Mouse (Mus musculus): ENCODE measurements at regions not wholly inside any gene's neighbourhood (a gene's known extent, or its start where the extent isn't known, plus 50 kb on each side); places are given as distances from the start of the nearest gene placed in this dataset.

DNA sequence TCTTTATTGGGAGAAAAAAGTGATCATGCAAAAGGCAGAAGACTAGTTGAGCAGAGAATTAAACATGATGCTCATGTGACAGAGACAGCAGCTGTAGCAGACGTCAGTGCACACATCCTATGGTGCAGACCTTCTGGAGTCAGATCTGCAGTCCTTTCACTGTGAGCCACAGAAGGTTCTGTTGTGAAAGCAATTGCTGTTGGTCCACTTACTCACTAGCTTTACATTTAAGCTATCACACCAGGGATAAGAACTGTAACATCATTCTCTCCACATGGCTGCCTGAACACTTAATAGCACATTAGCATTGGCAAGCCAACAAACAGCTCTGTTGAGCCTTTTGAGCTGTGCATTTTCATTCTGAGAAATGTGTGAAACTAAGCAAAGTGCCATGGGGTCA, 1509.7 kb upstream of the Flrt2 start:
- WGBS, result 13% methylated on average over 1 of the region's 1 CpGs
- no peak overlapping the region for H3K27ac ChIP-seq (ENCODE audit: insufficient read depth, low read length)
- H3K4me1 ChIP-seq (ENCODE audit: control insufficient read depth, insufficient read depth, low read length), result no peaks in the 10 kb centered on the region
- no peaks in the 10 kb centered on the region for H3K27me3 ChIP-seq (ENCODE audit: control insufficient read depth, insufficient read depth, low read length)
- H3K4me3 ChIP-seq (replicated peaks; ENCODE audit: insufficient read depth, low read depth, low read length), result no peak overlapping the region
- no peak for TF ChIP-seq CTCF (IDR thresholded peaks at IDR 0.05; ENCODE audit: borderline replicate concordance, insufficient read depth, low read depth, low read length)
- TF ChIP-seq POLR2A (IDR thresholded peaks at IDR 0.05; ENCODE audit: borderline replicate concordance, insufficient read depth, low read length), result no peak
- DNase-seq, result no peak

DNA sequence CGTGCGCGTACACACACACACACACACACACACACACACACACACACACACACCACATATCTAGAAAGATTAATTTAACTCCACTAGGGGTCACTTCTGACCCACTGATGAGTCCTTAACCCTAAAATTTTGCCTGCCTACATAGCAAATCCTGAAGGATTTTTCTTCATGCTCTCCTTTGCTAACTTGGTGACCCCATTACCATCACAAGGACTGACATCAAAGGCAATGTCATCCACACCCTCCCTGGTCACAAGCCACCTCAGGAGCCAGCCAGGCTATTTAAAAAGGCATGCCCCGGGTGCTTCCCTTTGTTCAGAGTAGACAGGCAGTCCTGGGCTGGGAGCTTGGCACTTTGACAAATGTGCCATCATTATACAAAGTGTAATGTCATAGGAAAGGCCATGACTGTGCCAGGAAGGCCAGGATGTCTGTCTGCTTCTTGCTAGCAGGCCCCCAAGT, 1501.4 kb upstream of the Flrt2 start:
- H3K27me3 ChIP-seq (ENCODE audit: control insufficient read depth, insufficient read depth, low read length), result no peaks in the 10 kb centered on the region
- no peak for TF ChIP-seq POLR2A (IDR thresholded peaks at IDR 0.05; ENCODE audit: borderline replicate concordance, insufficient read depth, low read length)
- no peak for TF ChIP-seq CTCF (IDR thresholded peaks at IDR 0.05; ENCODE audit: borderline replicate concordance, insufficient read depth, low read depth, low read length)
- H3K4me1 ChIP-seq (ENCODE audit: control insufficient read depth, insufficient read depth, low read length), result no peaks in the 10 kb centered on the region
- H3K4me3 ChIP-seq (replicated peaks; ENCODE audit: insufficient read depth, low read depth, low read length), result no peak overlapping the region
- WGBS, result 51% methylated on average over 4 of the region's 4 CpGs
- no peak overlapping the region for H3K27ac ChIP-seq (ENCODE audit: insufficient read depth, low read length)
- no peak for DNase-seq

DNA sequence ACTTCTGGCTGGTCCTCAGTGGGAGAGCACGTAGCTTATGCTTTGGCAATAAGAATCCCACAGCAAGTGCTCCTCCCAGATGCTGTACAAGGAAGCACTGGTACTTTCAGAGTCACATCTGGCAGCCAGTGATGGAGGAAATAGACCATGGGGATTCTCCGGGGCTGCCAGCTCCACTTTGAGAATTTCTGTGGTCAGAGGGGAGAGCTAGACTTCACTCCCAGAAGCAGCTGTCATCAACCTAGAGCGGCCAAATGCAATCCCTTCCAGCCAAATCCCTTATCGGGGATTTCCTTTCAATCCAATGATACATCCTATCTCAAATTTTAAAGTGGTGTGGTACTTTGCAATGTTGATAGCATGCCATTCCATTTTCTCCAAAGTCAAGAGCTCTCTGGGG, 1474.1 kb upstream of the Flrt2 start:
- Histone ChIP-seq H3K27ac (ENCODE audit: insufficient read depth, low read length) (no peak overlapping the region), H3K4me1 (ENCODE audit: control insufficient read depth, insufficient read depth, low read length) (no peaks in the 10 kb centered on the region), H3K27me3 (ENCODE audit: control insufficient read depth, insufficient read depth, low read length) (no peaks in the 10 kb centered on the region)

DNA sequence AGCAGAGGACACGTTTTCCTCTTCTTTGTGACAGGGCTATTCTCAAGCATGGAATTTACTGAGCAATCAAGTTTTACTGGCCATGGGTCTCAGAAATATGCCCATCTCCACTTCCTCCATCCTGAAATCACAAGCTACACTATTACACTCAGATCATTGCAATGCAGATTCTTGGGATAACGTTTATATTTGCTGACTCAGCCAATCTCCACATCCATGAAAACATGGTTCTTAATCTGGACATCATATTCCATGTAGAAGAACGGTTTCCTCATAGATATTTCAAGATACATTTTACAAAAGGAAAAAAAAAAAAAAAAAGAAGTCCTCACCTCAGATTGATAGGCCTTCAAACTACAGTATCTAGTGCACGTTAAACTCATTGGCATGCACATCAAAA, 1462.1 kb upstream of the Flrt2 start:
- Histone ChIP-seq H3K4me1 (ENCODE audit: control insufficient read depth, insufficient read depth, low read length) (no peaks in the 10 kb centered on the region), H3K27ac (ENCODE audit: insufficient read depth, low read length) (no peak overlapping the region), H3K4me3 (replicated peaks; ENCODE audit: insufficient read depth, low read depth, low read length) (no peak overlapping the region), H3K27me3 (ENCODE audit: control insufficient read depth, insufficient read depth, low read length) (no peaks in the 10 kb centered on the region)
- WGBS, result 82% methylated on average over 4 of the region's 4 CpGs
- TF ChIP-seq POLR2A (IDR thresholded peaks at IDR 0.05; ENCODE audit: borderline replicate concordance, insufficient read depth, low read length) (no peak), CTCF (IDR thresholded peaks at IDR 0.05; ENCODE audit: borderline replicate concordance, insufficient read depth, low read depth, low read length) (no peak)
- DNase-seq, result no peak

More for the DNA sequence above, 1474.1 kb upstream of the Flrt2 start:
- TF ChIP-seq POLR2A (IDR thresholded peaks at IDR 0.05; ENCODE audit: borderline replicate concordance, insufficient read depth, low read length) (no peak), CTCF (IDR thresholded peaks at IDR 0.05; ENCODE audit: borderline replicate concordance, insufficient read depth, low read depth, low read length) (no peak)
- no peak for DNase-seq
- no peak overlapping the region for H3K4me3 ChIP-seq (replicated peaks; ENCODE audit: insufficient read depth, low read depth, low read length)
- 19% methylated on average over 4 of the region's 4 CpGs for WGBS

DNA sequence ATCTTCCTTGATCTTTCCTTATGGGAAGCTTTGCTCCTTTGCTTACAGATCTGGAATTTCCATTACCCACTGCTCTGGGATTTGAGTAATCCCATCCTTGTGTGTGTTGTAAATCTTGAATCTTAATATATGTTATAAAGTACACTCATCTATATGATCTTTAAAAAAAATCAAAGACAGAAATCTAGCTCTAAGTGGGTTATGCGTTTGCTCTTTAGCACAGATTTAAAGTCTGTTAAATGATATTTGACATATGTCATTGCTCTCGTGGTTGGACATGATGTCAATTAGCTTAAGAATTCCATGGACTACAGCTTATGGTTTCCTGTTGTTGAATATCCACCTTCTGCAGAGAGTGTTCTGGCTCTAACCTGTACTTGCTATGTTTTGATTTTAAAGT, 1446.7 kb upstream of the Flrt2 start:
- no peak for DNase-seq
- Histone ChIP-seq H3K4me1 (ENCODE audit: control insufficient read depth, insufficient read depth, low read length) (no peaks in the 10 kb centered on the region), H3K4me3 (replicated peaks; ENCODE audit: insufficient read depth, low read depth, low read length) (no peak overlapping the region), H3K27me3 (ENCODE audit: control insufficient read depth, insufficient read depth, low read length) (no peaks in the 10 kb centered on the region), H3K27ac (ENCODE audit: insufficient read depth, low read length) (no peak overlapping the region)
- 63% methylated on average over 2 of the region's 2 CpGs for WGBS
- TF ChIP-seq CTCF (IDR thresholded peaks at IDR 0.05; ENCODE audit: borderline replicate concordance, insufficient read depth, low read depth, low read length) (no peak), POLR2A (IDR thresholded peaks at IDR 0.05; ENCODE audit: borderline replicate concordance, insufficient read depth, low read length) (no peak)

DNA sequence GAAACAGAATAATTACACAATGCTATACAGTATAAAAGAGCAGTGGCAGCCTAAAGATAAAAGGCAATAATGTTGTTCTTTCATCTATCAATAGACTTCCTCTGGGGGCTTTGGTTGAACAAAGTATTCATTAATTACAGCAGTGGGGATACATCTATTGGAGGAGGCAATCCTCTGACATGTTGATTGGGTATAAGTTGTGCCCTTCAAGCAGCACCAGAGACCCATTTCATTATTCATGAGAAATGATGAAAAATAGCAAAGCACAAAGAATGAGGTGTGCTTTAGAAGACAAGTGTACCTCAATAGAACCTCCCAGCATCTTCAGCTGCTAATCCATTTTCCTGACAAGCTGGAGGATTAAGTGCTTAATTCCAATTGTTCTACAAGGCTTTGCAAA, 1444.7 kb upstream of the Flrt2 start:
- no peak for DNase-seq
- TF ChIP-seq POLR2A (IDR thresholded peaks at IDR 0.05; ENCODE audit: borderline replicate concordance, insufficient read depth, low read length) (no peak), CTCF (IDR thresholded peaks at IDR 0.05; ENCODE audit: borderline replicate concordance, insufficient read depth, low read depth, low read length) (no peak)
- no peaks in the 10 kb centered on the region for H3K4me1 ChIP-seq (ENCODE audit: control insufficient read depth, insufficient read depth, low read length)
- H3K27ac ChIP-seq (ENCODE audit: insufficient read depth, low read length), result no peak overlapping the region
- no peaks in the 10 kb centered on the region for H3K27me3 ChIP-seq (ENCODE audit: control insufficient read depth, insufficient read depth, low read length)
- H3K4me3 ChIP-seq (replicated peaks; ENCODE audit: insufficient read depth, low read depth, low read length), result no peak overlapping the region

DNA sequence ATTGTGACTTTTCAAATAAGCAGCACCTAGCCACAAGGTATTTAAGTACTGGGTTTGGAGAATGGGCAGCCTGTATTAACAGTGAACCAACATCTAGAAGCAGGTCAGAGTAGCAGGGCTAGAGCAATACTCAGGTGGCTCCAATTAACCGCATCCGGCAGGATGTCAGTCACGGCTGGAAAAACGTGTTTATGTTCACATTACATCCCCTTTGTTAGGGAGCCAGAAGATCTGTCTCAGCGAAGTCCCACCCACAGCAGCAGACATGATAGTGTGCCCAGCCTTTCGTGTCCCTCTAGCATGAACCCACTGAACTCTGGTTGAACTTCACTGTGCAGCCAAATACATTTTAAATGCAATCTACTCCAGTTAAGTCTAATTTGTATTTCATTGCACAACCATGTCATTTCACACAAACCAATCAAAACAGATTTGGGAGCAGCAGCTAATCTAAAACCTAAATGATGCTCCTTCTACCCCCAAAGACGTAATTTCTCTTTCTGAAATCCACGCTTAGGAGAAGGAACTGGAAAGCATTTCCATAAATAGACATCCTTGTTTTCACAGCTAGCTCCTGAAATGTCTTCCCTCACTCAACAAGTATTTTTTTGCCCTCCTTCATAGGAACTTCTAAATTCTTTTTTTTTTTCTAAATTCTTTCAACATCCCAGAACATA, 1438.9 kb upstream of the Flrt2 start:
- TF ChIP-seq CTCF (IDR thresholded peaks at IDR 0.05; ENCODE audit: borderline replicate concordance, insufficient read depth, low read depth, low read length) (no peak), POLR2A (IDR thresholded peaks at IDR 0.05; ENCODE audit: borderline replicate concordance, insufficient read depth, low read length) (no peak)
- no peaks in the 10 kb centered on the region for H3K4me1 ChIP-seq (ENCODE audit: control insufficient read depth, insufficient read depth, low read length)
- no peak overlapping the region for H3K4me3 ChIP-seq (replicated peaks; ENCODE audit: insufficient read depth, low read depth, low read length)
- DNase-seq, result no peak
- WGBS, result 50% methylated on average over 8 of the region's 8 CpGs
- no peaks in the 10 kb centered on the region for H3K27me3 ChIP-seq (ENCODE audit: control insufficient read depth, insufficient read depth, low read length)
- H3K27ac ChIP-seq (ENCODE audit: insufficient read depth, low read length), result no peak overlapping the region

DNA sequence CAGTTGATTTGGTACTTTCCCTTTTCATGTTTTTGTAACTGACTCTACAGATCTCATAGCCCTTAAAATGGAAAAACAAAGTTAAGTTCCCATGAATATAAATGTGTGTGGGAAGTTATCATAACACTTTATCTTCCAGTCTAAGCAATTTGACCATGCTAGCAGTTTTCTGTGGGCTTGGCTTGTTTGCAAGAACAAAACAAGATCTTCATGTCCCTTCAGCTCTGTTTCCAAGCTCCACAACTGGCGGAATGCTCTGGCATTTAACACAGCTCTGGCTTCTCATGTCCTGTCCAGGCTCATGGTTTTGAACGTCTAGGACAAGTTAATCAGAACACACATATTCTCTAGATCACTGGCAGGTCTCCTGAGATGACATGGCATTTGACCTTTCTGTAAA, 1411.1 kb upstream of the Flrt2 start:
- WGBS, result 53% methylated on average over 2 of the region's 2 CpGs
- TF ChIP-seq POLR2A (IDR thresholded peaks at IDR 0.05; ENCODE audit: borderline replicate concordance, insufficient read depth, low read length), result no peak
- TF ChIP-seq CTCF (IDR thresholded peaks at IDR 0.05; ENCODE audit: borderline replicate concordance, insufficient read depth, low read depth, low read length), result no peak
- H3K4me1 ChIP-seq (ENCODE audit: control insufficient read depth, insufficient read depth, low read length), result no peaks in the 10 kb centered on the region
- DNase-seq, result no peak
- H3K27ac ChIP-seq (ENCODE audit: insufficient read depth, low read length), result no peak overlapping the region
- H3K4me3 ChIP-seq (replicated peaks; ENCODE audit: insufficient read depth, low read depth, low read length), result no peak overlapping the region
- no peaks in the 10 kb centered on the region for H3K27me3 ChIP-seq (ENCODE audit: control insufficient read depth, insufficient read depth, low read length)

All from cerebellum, adult 2 months (tissue).